Mouse (Mus musculus) limb, embryonic 10.5 days (tissue): Measurements from ENCODE around the gene Tmem37. TPM values are rescaled to one million over a fixed set of nuclear protein-coding genes. Genes with fewer than 3 reads are reported as not detected.

ENCODE experiments used
- DNase-seq: peaks from one replicate; pipeline ENCODE4 v3.0.0-alpha.2; 2017; ENCODE audit warnings: low spot score
- H3K27ac ChIP-seq: fragments of 300-500 bp; sonication (generic); 2 replicates; pipeline ENCODE4 v1.5.1; 2016; ENCODE audit warnings: mild to moderate bottlenecking
- H3K27me3 ChIP-seq: fragments of 300-500 bp; sonication (generic); 2 replicates; pipeline ENCODE4 v1.6.1; 2016; ENCODE audit warnings: low read depth, mild to moderate bottlenecking; ENCODE audit not compliant: poor library complexity, severe bottlenecking
- H3K36me3 ChIP-seq: fragments of 300-500 bp; sonication (generic); 2 replicates; pipeline ENCODE4 v1.6.1; 2016; ENCODE audit warnings: mild to moderate bottlenecking, moderate library complexity
- H3K4me1 ChIP-seq: fragments of 300-500 bp; sonication (generic); 2 replicates; pipeline ENCODE4 v1.6.1; 2016
- H3K4me3 ChIP-seq: fragments of 300-500 bp; sonication (generic); 2 replicates; pipeline ENCODE4 v1.5.1; 2016; ENCODE audit warnings: mild to moderate bottlenecking, moderate library complexity
- H3K9me3 ChIP-seq: fragments of 300-500 bp; sonication (generic); replicated peaks from 2 replicates; pipeline ENCODE4 v1.6.1; 2016; ENCODE audit warnings: mild to moderate bottlenecking
- WGBS: fragments of 180-500 bp; shearing (Covaris S2); methylation state at CpG from one replicate; pipeline ENCODE4 v1.1.7; 2016; 5-methylcytosine and 5-hydroxymethylcytosine counted together
- polyA plus RNA-seq: library from polyadenylated mRNA; unstranded; fragments of >200 nt; fragmentation: Nextera tagmentation; extraction: Ambion mirVana; gene quantifications from 2 replicates; pipeline ENCODE4 v1.2.1, GENCODE M21; 2016

Gene Tmem37
- polyA plus RNA-seq, 1 experiment from 2014 or later, result 3.5 TPM

- Histone ChIP-seq H3K27ac (no peak overlapping the region), H3K4me3 (no peak overlapping the region), H3K36me3 (no peaks in the 10 kb centered on the region), H3K4me1 (peaks cover 7% of the 10 kb centered on the region), H3K9me3 (no peaks in the 10 kb centered on the region), H3K27me3 (no peaks in the 10 kb centered on the region)
- 93% methylated on average over 12 of the region's 12 CpGs for WGBS
- no peak for DNase-seq
These were observed 54.4 kb downstream of the Tmem37 start for GRCm38 (mm10) chr1:120019428-120019827.

GRCm38 (mm10) chr1:120018900-120019299 lies 55.0 kb downstream of the Tmem37 start:
- H3K4me1 ChIP-seq, result peaks cover 1% of the 10 kb centered on the region; the same call in 1 of the 2 replicates
- no peak for DNase-seq
- no peak overlapping the region for H3K4me3 ChIP-seq
- no peak overlapping the region for H3K27ac ChIP-seq
- WGBS, result 71% methylated on average over 3 of the region's 3 CpGs
- no peaks in the 10 kb centered on the region for H3K9me3 ChIP-seq
- no peaks in the 10 kb centered on the region for H3K36me3 ChIP-seq
- no peaks in the 10 kb centered on the region for H3K27me3 ChIP-seq

Other genes with a start within 250 kb of the Tmem37 start
- 3.2 and 6.5 TPM in 2 replicates for gene Ptpn4, start 236.5 kb downstream of the Tmem37 start, polyA plus RNA-seq
- 9.7 and 10.7 TPM in 2 replicates for gene Tmem177, start 160.9 kb downstream of the Tmem37 start, polyA plus RNA-seq
- not detected in 2 replicates for gene Cfap221, start 76.8 kb downstream of the Tmem37 start, polyA plus RNA-seq
- gene Sctr, start 67.2 kb downstream of the Tmem37 start, polyA plus RNA-seq, result 0.06 TPM in 1 of 2 replicates, not detected in the other
- 670 and 699 TPM in 2 replicates for gene Dbi, start 47.0 kb upstream of the Tmem37 start, polyA plus RNA-seq
- gene 3110009E18Rik, start 47.1 kb upstream of the Tmem37 start, polyA plus RNA-seq, result 14.7 and 19.3 TPM in 2 replicates
- 4.5 TPM in 2 replicates for gene Steap3, start 198.6 kb upstream of the Tmem37 start, polyA plus RNA-seq